Comparison of ENCODE assay signal across 29 mouse cellular contexts in the genomic region with DNA sequence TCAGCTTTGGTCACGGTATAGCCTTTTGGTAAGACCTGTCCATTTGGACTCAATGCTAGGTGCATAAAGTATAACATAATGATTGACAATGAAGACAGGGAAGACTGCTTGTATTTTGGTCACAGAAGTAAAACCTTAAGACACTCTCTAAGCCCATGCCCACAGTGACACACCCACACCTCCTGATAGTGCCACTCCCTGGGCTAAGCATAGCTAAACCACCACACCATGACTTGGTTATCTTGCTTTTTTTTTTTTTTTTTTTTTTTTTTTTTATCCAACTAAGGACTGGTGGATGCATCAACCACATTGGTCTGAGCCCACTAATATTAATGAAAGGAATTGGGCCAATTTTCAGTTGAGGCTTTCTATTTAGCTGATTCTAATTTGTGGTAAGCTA. TPM values are rescaled to one million over a fixed set of nuclear protein-coding genes. Genes with fewer than 3 reads are reported as not detected.
DNase-seq lines count a peak whose midpoint lies in the region; ATAC-seq and TF ChIP-seq lines count a peak whose summit lies in the region.
"Had no signal": no experiment of that assay in that cellular context is flagged by ENCODE, and none has a peak within 500 bp of the region (broad histone marks: within the 10 kb centered on the region; RNA-seq: fewer than 3 reads in every experiment).

No protein-coding gene starts in this region.

- TF ChIP-seq EP300 in MEL (IDR thresholded peaks at IDR 0.05; ENCODE audit: low read depth in 1 of 2, low read length in 2 of 2): peak; percentile 69

- TF ChIP-seq RAD21 in MEL (IDR thresholded peaks at IDR 0.05; ENCODE audit: low read depth, low read length): no peak

- ATAC-seq in common myeloid progenitor, adult 5-6 weeks (replicated peaks; ENCODE audit: low read depth, poor library complexity, severe bottlenecking): peak; percentile 88
- ATAC-seq in megakaryocyte progenitor cell, adult 5-6 weeks (replicated peaks; ENCODE audit: poor library complexity): peak; percentile 90
- ATAC-seq in activated CD4-positive, CD25-positive, alpha-beta regulatory T cell, adult 4 months: no peak
- ATAC-seq: CD4-positive, CD25-positive, alpha-beta regulatory T cell, adult 4 months; forebrain, embryonic 14.5 days; forebrain, embryonic 16.5 days; Patski had no signal

- no peak overlapping the region for H3K4me3 ChIP-seq in MEL (ENCODE audit: control insufficient read depth in 1 of 2, insufficient read depth in 1 of 2, low read depth in 2 of 2, low read length in 2 of 2)
- H3K4me3 ChIP-seq: embryonic facial prominence, embryonic 13.5 days; embryonic facial prominence, embryonic 15.5 days; erythroblast, embryonic 14.5 days; forebrain, embryonic 10.5 days; forebrain, embryonic 12.5 days had no signal

- no peaks in the 10 kb centered on the region for H3K79me2 ChIP-seq in MEL (ENCODE audit: control insufficient read depth, insufficient read depth, low read length, poor library complexity)

- no peak for TF ChIP-seq POLR2A in MEL (IDR thresholded peaks at IDR 0.05; ENCODE audit: control insufficient read depth in 1 of 2, insufficient read depth in 1 of 2, low read depth in 1 of 2, low read length in 2 of 2, poor library complexity in 1 of 2)

- peaks cover 0 to 17% of the 10 kb centered on the region in 2 experiments; a peak in 2 of 4 replicates for H3K36me3 ChIP-seq in MEL (ENCODE audit: control insufficient read depth in 1 of 2, insufficient read depth in 2 of 2, low read length in 2 of 2)
- H3K36me3 ChIP-seq: embryonic facial prominence, embryonic 13.5 days; embryonic facial prominence, embryonic 15.5 days; forebrain, embryonic 10.5 days; forebrain, embryonic 12.5 days; G1E had no signal

- peaks cover 15 to 17% of the 10 kb centered on the region in 2 experiments for H3K4me1 ChIP-seq in MEL (ENCODE audit: control insufficient read depth in 1 of 2, insufficient read depth in 2 of 2, low read length in 2 of 2)

- no peak overlapping the region for H3K27ac ChIP-seq in MEL (ENCODE audit: control insufficient read depth, low read depth, low read length)
- H3K27ac ChIP-seq: embryonic facial prominence, embryonic 13.5 days; embryonic facial prominence, embryonic 15.5 days; forebrain, embryonic 10.5 days; forebrain, embryonic 12.5 days had no signal

- no peaks in the 10 kb centered on the region for H3K9me3 ChIP-seq in MEL (replicated peaks; ENCODE audit: insufficient read depth, low read length)
- H3K9me3 ChIP-seq: embryonic facial prominence, embryonic 13.5 days; embryonic facial prominence, embryonic 15.5 days; forebrain, embryonic 10.5 days; forebrain, embryonic 12.5 days had no signal

- no peaks in the 10 kb centered on the region for H3K27me3 ChIP-seq in MEL (ENCODE audit: control insufficient read depth in 1 of 2, insufficient read depth in 2 of 2, low read length in 2 of 2)
- H3K27me3 ChIP-seq: CH12.LX; embryonic facial prominence, embryonic 13.5 days; embryonic facial prominence, embryonic 15.5 days had no signal

- H3K9ac ChIP-seq in MEL (ENCODE audit: control insufficient read depth, low read depth, low read length, poor library complexity, severe bottlenecking): no peak overlapping the region
- H3K9ac ChIP-seq: embryonic facial prominence, embryonic 13.5 days; embryonic facial prominence, embryonic 15.5 days; forebrain, embryonic 12.5 days had no signal

- DNase-seq in MEL (ENCODE audit: low read depth, low spot score): peak; percentile 77
- no peak for DNase-seq in urinary bladder, postnatal 14 days (ENCODE audit: low spot score)
- no peak for DNase-seq in adrenal gland, postnatal 36 days
- DNase-seq: adrenal gland, adult 2 months; adrenal gland, postnatal 10 days; adrenal gland, postnatal 25 days; B cell, adult 2 months; cerebellum, adult 11-12 months; cerebellum, adult 2 months; cerebellum, adult 9-10 months; cerebellum, postnatal 10 days; cerebellum, postnatal 25 days; embryo, embryonic 11 days had no signal

- TF ChIP-seq CTCF in MEL (IDR thresholded peaks at IDR 0.05 in 2 of 3, conservative IDR thresholded peaks at IDR 0.05 in 1 of 3; ENCODE audit: control insufficient read depth in 1 of 3, insufficient read depth in 1 of 3, low read depth in 2 of 3, low read length in 3 of 3, poor library complexity in 1 of 3, severe bottlenecking in 1 of 3): no peak

TF ChIP-seq in MEL, 35 proteins besides CTCF, POLR2A, EP300 and RAD21:
- TF ChIP-seq MXI1 (IDR thresholded peaks at IDR 0.05; ENCODE audit: low read depth, low read length) (peak; percentile 30; the same call in 1 of the 2 replicates), JUND (IDR thresholded peaks at IDR 0.05; ENCODE audit: low read depth, low read length) (no peak), MAX (IDR thresholded peaks at IDR 0.05; ENCODE audit: low read length) (peak; percentile 45; the same call in 1 of the 2 replicates), ETS1 (IDR thresholded peaks at IDR 0.05; ENCODE audit: low read depth, low read length) (peak; percentile 78), SIN3A (IDR thresholded peaks at IDR 0.05; ENCODE audit: low read length) (peak; percentile 73), MAZ (IDR thresholded peaks at IDR 0.05; ENCODE audit: low read depth, low read length) (no peak), GATA1 (IDR thresholded peaks at IDR 0.05; ENCODE audit: low read depth, low read length) (peak; percentile 82), TCF12 (IDR thresholded peaks at IDR 0.05; ENCODE audit: low read depth, low read length) (0 out of 2 replicates have a peak, but pooled peaks have one; percentile 17), ZKSCAN1 (IDR thresholded peaks at IDR 0.05; ENCODE audit: low read depth, low read length) (peak; percentile 72; the same call in 1 of the 2 replicates), ELF1 (IDR thresholded peaks at IDR 0.05; ENCODE audit: low read depth, low read length) (no peak), HCFC1 (IDR thresholded peaks at IDR 0.05; ENCODE audit: low read depth, low read length) (peak; percentile 51; the same call in 1 of the 2 replicates), MYC (IDR thresholded peaks at IDR 0.05; ENCODE audit: low read depth, low read length) (0 out of 2 replicates have a peak, but pooled peaks have one; percentile 40), ZNF384 (IDR thresholded peaks at IDR 0.05; ENCODE audit: low read depth, low read length) (peak; percentile 100)
TF ChIP-seq in MEL: peak in this region for 10.

RNA-seq across cellular contexts. Expression of a gene that starts 10.9 kb away (rescaled TPM):
- 0.23 TPM in 1 of 2 replicates, not detected in the other for total RNA-seq in MEL (2012; rRNA removed)
- under 1 TPM in 1 of 2 experiments, not detected in 1; 0.29 TPM for polyA plus RNA-seq in MEL (2012; ENCODE audit: insufficient read depth in 1 of 2, insufficient read length in 2 of 2, low read depth in 1 of 2, low replicate concordance in 2 of 2, missing spikeins in 1 of 2)
- not detected in 2 replicates for total RNA-seq in common myeloid progenitor, adult 5-6 weeks (2017)
- total RNA-seq in megakaryocyte progenitor cell, adult 5-6 weeks (2015): not detected in 2 replicates
- not detected in 2 replicates for total RNA-seq in megakaryocyte progenitor cell, adult 5-6 weeks (2017)
- polyA plus RNA-seq in activated CD4-positive, CD25-positive, alpha-beta regulatory T cell, adult 4 months (2017; shearing (Covaris generic)): 1 to 10 TPM; 4.4 to 9.0 TPM
- total RNA-seq in adrenal gland, postnatal 36 days (2021): not detected
- total RNA-seq: adrenal gland, adult 2 months; adrenal gland, postnatal 10 days; adrenal gland, postnatal 25 days; CH12.LX; G1E had no signal
- polyA plus RNA-seq: adrenal gland, adult 2 months; cerebellum, adult 2 months; embryonic facial prominence, embryonic 11.5 days; erythroblast, embryonic 14.5 days; forebrain, embryonic 10.5 days; forebrain, embryonic 12.5 days; forebrain, embryonic 14.5 days; forebrain, embryonic 16.5 days; frontal cortex, adult 2 months; G1E; Patski had no signal
